Mouse (Mus musculus) embryo, embryonic 11.5 days (tissue): ENCODE measurements at regions not wholly inside any gene's neighbourhood (a gene's known extent, or its start where the extent isn't known, plus 50 kb on each side); places are given as distances from the start of the nearest gene placed in this dataset.

Experiments used
- DNase-seq: peaks from one replicate; pipeline ENCODE4 v3.0.0-alpha.2; 2012; ENCODE audit warnings: low read depth, low spot score

DNA sequence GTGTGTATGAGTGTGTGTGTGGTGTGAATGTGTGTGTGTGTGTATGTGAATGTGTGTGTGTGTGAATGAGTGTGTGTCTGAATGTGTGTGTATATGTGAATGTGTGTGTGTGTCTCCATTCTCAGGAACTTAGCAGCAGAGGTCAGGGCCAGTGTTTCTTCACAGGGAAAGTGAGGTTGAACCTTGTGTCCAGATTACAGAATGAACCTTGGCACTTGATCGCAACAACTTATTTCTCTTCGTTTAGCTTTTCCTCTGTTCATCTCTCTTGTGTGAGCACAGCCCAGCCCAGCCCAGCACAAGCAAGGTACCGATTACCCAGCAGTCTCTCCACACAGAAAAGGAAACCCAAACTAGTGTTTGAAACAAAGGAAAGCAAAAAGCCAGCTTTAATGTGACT, 249.7 kb downstream of the Foxo1 start:
- DNase-seq = no peak

DNA sequence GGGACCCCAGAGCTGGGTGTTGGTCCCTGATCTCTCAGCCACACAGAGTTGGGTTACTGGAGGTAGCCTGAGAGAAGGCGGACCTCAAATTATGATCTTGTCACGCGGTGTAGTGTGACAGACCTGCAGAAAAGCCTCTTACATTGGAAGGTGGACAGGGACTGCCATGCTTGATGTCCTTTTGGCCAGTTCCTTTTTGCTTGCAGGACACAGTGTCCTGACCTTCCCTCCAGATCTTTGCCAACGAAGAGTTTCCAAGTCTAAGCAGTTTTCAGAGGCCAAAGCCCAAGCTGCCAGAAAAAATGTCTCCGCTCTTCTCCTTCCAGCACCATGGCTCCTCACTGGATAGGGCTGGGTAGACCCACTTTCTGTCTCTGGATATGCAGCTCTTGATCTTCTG, 248.6 kb downstream of the Foxo1 start:
- no peak for DNase-seq

DNA sequence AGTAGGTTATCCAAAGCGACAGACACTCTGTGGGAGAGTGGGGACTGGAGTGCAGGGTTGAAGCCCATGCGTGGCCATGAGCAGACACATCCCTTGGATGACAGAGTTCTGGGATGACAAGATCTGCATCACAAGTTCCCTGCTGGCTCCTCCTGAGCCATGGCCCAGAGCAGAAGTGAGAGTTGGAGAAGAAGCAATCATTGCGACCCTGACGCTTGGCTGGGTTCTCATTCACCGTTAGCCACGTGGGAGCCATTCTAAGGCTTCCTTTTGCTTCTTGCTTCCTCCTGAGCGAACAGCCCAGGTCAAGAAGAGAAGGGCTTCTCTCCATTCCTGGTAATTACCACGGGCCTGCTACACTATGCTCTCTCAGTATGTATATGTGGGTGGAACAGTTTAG, 244.6 kb downstream of the Foxo1 start:
- DNase-seq = no peak

GRCm38 (mm10) chr3:52511549-52511948, 243.4 kb downstream of the Foxo1 start:
- no peak for DNase-seq

DNA sequence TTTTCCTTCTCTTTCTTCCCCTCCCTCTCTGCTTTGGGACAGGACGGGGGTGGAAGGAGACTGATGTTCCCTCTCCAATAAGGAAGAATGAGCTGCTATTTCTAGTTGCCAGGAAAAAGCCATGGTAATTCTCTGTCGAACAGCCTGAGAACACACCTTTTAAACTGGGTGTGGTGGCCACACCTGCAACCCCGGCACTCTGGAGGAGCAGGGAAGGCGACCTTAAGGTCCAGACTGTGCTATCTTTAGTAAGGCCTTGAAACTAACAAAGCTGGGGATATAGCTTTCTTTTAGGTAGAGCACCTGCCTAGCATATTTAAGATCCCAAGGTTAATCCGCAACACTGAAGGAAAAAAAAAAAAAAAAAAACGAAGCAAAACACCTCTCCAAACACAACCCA, 242.7 kb downstream of the Foxo1 start:
- DNase-seq = no peak

GRCm38 (mm10) chr3:52510088-52510765, 242.1 kb downstream of the Foxo1 start:
- DNase-seq = no peak

DNA sequence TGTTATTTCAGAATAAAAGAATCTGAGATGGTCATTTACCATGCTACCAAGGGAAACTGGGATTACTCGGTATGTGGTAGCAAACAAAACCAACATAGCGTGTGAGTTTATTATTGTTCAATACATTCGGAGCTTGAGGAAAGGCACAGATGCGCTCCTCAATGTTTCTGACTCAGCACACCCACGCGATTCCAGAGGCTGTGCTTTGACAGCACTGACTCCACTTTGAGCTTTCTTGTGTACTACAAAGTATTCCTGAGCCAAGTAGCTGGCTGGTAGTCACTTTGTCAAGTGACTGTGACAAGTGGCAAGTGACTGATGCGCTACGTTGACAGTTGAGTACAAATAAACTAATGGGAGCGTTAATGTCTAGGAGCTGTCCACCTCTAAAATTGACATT, 235.8 kb downstream of the Foxo1 start:
- DNase-seq = no peak

DNA sequence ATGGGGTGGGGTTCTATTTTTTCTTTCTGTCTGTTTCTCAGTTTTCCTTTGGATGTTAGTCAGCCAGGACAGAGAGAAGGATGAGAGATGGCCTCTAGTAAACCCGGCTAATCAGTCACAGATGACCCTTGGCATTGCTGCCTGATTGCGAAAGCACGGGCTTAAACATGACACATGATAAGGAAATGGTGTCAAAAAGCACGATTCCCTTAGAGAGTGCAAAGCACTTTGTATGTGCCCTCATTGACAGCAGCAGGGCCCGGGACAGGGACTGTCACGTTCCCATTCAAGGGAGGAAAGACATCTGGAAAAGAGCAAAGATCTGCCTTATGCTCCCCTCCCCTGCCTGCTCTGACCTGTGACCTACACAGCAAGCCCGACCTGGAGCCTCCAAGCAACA, 234.1 kb downstream of the Foxo1 start:
- no peak for DNase-seq

DNA sequence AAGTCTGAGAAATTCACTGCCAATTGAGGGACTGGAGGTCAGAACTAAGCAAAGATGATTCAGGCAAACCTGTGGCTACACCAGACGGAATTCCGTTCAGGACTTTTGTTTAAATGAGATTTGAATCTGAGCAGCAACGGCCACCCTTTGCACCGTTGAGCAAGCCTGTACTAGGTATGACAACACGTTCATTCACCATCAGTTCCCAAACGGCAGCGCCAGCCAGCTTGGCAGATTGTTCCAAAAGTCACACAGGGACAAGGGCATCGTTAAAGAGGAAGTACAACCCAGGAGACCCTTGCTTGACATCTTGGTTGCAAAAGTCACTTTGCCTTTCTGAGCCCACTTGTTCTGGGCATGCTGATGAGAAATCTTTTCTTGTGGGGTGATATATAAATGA, 233.5 kb downstream of the Foxo1 start:
- DNase-seq = no peak

DNA sequence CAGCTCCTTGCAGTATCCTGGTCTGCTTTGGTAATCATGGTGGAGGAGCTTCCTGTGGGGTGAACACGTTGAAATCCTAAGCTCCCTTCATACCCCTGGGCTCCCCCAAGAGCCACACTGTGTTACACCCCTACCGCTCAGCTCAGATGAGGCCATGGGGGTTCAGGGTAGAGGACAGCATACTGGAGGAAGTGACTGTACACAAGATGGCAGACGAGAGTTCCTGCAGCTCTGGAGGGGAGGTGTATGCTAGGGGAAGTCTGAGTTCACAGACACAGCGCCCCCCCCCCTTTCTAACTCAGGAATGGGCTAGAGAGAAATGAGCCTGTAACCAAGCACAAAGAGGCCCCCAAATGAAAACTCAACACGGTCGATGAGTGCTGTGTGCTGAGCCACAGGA, 231.9 kb downstream of the Foxo1 start:
- DNase-seq = no peak

GRCm38 (mm10) chr3:52499581-52499980, 231.4 kb downstream of the Foxo1 start:
- DNase-seq = no peak

DNA sequence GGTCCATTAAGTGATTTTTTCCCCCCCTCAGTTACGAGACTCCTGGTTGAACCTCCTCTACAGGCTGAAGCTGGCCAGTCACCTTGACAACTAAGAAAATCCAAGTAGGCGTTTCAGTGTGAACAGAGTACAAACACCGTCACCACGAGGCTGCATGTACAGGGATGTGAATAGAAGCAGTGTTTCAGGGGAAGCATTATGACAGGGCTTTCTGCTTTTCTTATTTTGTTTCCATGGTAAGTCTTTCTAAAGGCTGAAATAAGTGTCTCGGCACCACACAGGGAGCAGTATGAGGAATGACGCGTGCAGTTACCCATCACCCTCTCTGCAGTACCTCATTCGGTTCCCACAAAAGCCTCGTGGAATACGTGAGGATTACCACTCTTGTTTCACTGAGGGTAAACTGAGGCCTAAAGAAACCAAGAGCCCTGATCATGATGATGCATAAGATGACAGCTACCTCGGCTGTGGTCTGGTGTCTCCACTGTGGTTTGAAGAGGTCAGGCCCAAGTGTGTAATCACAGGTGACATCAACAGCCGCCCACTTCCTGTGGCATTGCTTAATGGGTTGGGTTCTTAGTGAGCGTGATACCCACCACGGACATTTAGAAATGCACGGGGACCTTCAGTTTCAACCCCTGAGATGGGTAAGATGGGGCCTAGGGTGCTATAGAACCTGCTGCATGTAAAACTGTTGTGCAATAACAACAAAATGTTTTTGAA, 230.5 kb downstream of the Foxo1 start:
- DNase-seq = no peak

GRCm38 (mm10) chr3:52496965-52497364, 228.8 kb downstream of the Foxo1 start:
- no peak for DNase-seq

- no peak for DNase-seq
Measured at GRCm38 (mm10) chr3:52495401-52495800, 227.3 kb downstream of the Foxo1 start.

DNA sequence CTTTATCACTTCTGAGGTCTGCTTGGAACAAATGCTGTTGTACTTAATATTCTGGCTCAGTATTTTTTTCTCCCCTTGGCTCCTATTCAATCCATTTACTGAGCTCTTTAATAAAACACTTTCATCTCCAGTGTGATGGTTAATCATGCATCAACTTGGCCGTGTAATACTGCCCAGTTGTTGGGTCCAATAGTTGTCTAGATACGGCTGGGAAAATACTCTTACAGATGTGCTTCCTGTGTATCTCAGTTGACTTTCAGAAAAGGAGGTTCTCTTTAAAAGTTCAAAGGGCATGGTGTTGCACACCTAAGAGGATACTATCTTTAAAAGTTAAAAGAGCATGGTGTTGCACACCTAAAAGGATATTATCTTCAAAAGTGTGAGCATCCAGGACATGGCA, 226.8 kb downstream of the Foxo1 start:
- no peak for DNase-seq

DNA sequence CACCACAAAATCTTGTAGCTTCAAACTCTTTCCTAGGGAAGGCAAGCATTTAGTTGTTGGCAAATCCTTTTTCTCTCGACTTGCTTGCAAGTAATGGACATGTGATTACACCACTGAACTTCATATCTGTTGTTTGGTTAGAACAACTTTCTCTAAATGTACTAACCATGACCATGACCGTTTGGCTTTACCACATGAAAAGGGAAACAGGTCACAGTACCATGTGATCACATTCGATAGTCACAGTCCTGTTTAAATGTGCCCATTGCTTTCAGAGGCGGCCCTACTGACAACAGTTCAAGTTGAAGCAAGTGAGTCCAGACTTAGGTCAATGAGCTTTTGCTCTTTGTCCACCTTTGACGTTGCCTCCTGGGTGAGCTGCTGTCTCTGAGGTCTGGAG, 211.1 kb downstream of the Foxo1 start:
- no peak for DNase-seq

GRCm38 (mm10) chr3:52469900-52470299, 201.8 kb downstream of the Foxo1 start:
- no peak for DNase-seq

GRCm38 (mm10) chr3:52469397-52469796, 201.3 kb downstream of the Foxo1 start:
- DNase-seq = no peak

DNA sequence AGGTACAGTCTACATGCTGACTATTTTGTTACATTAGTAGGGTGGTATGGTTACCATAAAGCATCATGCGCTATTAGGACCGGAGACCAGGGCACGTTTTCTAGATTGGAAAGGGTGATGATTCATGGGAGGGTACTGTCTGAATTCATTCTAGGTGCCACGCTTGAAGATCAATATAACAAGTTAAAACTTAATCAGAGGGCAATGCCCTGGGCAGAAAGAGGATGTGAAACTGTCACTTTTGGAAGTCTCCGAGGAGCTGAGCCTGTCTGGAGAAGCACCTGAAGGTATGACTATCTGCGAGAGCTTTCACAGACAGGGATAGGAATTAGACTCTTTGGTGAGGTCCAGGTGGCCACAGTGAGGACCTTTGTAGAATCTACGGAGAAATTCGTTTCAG, 200.2 kb downstream of the Foxo1 start:
- DNase-seq = no peak

- DNase-seq = no peak
Measured at GRCm38 (mm10) chr3:52467876-52468275, 199.7 kb downstream of the Foxo1 start.

- no peak for DNase-seq
Measured at GRCm38 (mm10) chr3:52466984-52467565, 198.9 kb downstream of the Foxo1 start.

GRCm38 (mm10) chr3:52466571-52466970, 198.4 kb downstream of the Foxo1 start:
- no peak for DNase-seq

DNA sequence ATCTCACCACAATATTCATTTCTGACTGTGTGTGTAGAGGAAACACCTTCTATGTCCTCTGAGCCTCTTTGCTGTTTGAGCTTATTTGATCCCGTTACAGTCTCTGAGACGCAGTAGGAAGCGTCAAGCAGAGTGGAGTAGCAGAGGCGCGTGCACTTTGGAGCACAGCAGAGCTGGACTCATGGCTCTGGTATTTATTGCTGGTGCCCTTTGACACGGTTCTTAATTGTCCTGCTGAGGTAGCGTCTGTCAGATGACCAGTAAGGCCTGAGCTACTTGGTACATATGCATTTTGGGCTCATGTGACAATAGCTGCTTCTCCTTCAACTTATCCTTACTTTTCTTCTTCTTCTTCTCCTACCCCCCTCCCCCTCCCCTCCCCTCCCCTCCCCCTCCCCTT, 195.8 kb downstream of the Foxo1 start:
- DNase-seq = no peak
